Mouse (Mus musculus) E14TG2a.4 (cell line): ENCODE measurements around the gene Pde5a.

Experiments used
- H3K27me3 ChIP-seq: 2 replicates; pipeline ENCODE4 v1.6.1; 2014; ENCODE audit warnings: low read length, control low read depth; ENCODE audit not compliant: insufficient read depth
- H3K36me3 ChIP-seq: 2 replicates; pipeline ENCODE4 v1.6.1; 2014; ENCODE audit warnings: low read length, control low read depth; ENCODE audit not compliant: insufficient read depth
- H3K4me1 ChIP-seq: replicated peaks from 2 replicates; pipeline ENCODE4 v1.6.1; 2014; ENCODE audit warnings: low read depth, low read length, control low read depth
- H3K4me3 ChIP-seq: replicated peaks from 2 replicates; pipeline ENCODE4 v1.5.1; 2014; ENCODE audit warnings: mild to moderate bottlenecking, low read length
- H3K9me3 ChIP-seq: 2 replicates; pipeline ENCODE4 v1.6.1; 2014; ENCODE audit warnings: low read length, control low read depth
- CTCF ChIP-seq: conservative IDR thresholded peaks from 2 replicates; pipeline ENCODE4 v1.5.1; 2014; ENCODE audit warnings: low read length
- NANOG ChIP-seq: IDR thresholded peaks from 2 replicates; pipeline ENCODE4 v1.6.1; 2014; ENCODE audit warnings: borderline replicate concordance, low read length, mixed read lengths
- POU5F1 ChIP-seq: IDR thresholded peaks from 2 replicates; pipeline ENCODE4 v1.6.1; 2014; ENCODE audit warnings: low read length, borderline replicate concordance

Gene Pde5a

GRCm38 (mm10) chr3:122728852-122729600, at the start of gene Pde5a:
TSS of gene Pde5a (plus strand) at chr3:122728947.
- no peaks in the 10 kb centered on the region for H3K9me3 ChIP-seq

DNA sequence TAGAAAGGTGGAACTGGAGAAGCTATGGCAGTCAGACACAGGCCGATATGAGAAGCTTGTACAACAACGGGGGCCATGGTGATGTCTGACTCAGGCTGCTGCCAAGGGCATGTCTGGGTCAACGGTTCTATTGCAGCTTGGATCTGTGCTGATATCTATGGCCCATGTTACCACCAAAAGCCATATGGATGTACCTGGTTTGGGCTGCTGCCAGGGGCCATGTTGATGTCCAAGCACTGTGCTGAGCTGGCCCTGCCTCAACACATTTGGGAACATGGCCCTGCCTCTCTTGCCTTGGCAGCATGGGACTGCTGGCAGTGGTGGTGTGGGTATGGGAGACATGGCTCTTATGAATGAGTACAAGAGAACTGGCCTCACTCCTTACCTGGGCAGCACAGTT, 47.9 kb upstream of the Pde5a start:
- Histone ChIP-seq H3K36me3 (no peaks in the 10 kb centered on the region), H3K27me3 (no peaks in the 10 kb centered on the region), H3K9me3 (no peaks in the 10 kb centered on the region), H3K4me3 (no peak overlapping the region), H3K4me1 (no peaks in the 10 kb centered on the region)
- TF ChIP-seq NANOG (no peak), POU5F1 (no peak), CTCF (no peak)

More at GRCm38 (mm10) chr3:122728852-122729600, at the start of gene Pde5a:
- Histone ChIP-seq H3K4me1 (peaks cover 12% of the 10 kb centered on the region), H3K27me3 (peaks cover 47% of the 10 kb centered on the region), H3K36me3 (no peaks in the 10 kb centered on the region), H3K4me3 (peak within 1 kb of the TSS; percentile 88)
- TF ChIP-seq POU5F1: no peak
- peak; percentile 40 for TF ChIP-seq CTCF
- TF ChIP-seq NANOG: no peak

- H3K4me1 ChIP-seq: no peaks in the 10 kb centered on the region
- H3K36me3 ChIP-seq: no peaks in the 10 kb centered on the region
- no peak overlapping the region for H3K4me3 ChIP-seq
- TF ChIP-seq NANOG (no peak), POU5F1 (no peak), CTCF (no peak)
- H3K9me3 ChIP-seq: no peaks in the 10 kb centered on the region
- no peaks in the 10 kb centered on the region for H3K27me3 ChIP-seq
These were observed 46.4 kb upstream of the Pde5a start for GRCm38 (mm10) chr3:122682352-122682751.

DNA sequence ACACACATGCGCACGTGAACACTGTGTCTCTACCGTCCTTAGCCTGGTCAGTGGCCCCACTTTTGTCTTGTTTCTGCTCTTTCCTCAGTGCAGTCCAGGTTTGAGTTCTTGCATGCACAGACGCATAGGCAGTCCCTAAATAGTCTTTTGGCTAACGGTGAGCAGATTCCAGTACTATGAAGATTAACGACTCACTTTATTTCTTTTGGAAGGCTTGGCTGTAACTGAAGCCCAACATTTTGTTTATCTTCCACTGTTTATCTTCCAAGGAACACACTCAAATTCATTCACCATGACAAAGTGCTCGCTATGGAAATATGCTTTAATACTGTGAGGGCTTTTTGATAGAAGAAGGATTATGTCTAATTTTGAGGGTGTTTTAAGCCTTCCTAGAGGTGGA, 43.9 kb upstream of the Pde5a start:
- H3K27me3 ChIP-seq: no peaks in the 10 kb centered on the region
- TF ChIP-seq CTCF (no peak), NANOG (no peak), POU5F1 (no peak)

GRCm38 (mm10) chr3:122693039-122693438, 35.7 kb upstream of the Pde5a start:
- no peak overlapping the region for H3K4me3 ChIP-seq
- H3K27me3 ChIP-seq: no peaks in the 10 kb centered on the region
- H3K9me3 ChIP-seq: no peaks in the 10 kb centered on the region
- H3K4me1 ChIP-seq: 0 out of 2 replicates have a peak, but pooled peaks cover 4% of the 10 kb centered on the region
- TF ChIP-seq POU5F1: no peak
- TF ChIP-seq NANOG: no peak
- no peak for TF ChIP-seq CTCF
- H3K36me3 ChIP-seq: no peaks in the 10 kb centered on the region

More for the DNA sequence above, 43.9 kb upstream of the Pde5a start:
- no peaks in the 10 kb centered on the region for H3K4me1 ChIP-seq
- no peaks in the 10 kb centered on the region for H3K36me3 ChIP-seq
- H3K4me3 ChIP-seq: no peak overlapping the region
- no peaks in the 10 kb centered on the region for H3K9me3 ChIP-seq

DNA sequence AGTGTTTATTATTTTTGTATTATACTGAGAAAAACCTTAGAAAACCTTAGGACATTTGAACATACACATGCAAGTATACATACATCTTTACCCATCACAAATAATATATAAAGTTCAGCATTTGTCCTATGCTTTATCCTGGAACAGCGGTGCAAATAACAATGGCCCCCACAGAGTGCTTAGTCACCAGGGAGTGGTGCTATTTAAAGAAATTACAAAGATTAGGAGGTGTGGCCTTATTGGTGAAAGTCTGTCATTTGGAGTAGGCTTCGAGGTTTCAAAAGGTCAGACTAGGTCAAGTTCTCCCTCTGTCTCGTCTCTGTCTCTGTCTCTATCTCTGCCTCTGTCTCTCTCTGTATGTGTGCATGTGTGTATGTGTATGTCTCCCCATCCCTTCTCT, 32.9 kb upstream of the Pde5a start:
- H3K4me3 ChIP-seq: no peak overlapping the region
- H3K4me1 ChIP-seq: 0 out of 2 replicates have a peak, but pooled peaks cover 4% of the 10 kb centered on the region
- H3K36me3 ChIP-seq: no peaks in the 10 kb centered on the region
- no peaks in the 10 kb centered on the region for H3K27me3 ChIP-seq
- TF ChIP-seq POU5F1 (no peak), NANOG (no peak), CTCF (no peak)
- no peaks in the 10 kb centered on the region for H3K9me3 ChIP-seq

DNA sequence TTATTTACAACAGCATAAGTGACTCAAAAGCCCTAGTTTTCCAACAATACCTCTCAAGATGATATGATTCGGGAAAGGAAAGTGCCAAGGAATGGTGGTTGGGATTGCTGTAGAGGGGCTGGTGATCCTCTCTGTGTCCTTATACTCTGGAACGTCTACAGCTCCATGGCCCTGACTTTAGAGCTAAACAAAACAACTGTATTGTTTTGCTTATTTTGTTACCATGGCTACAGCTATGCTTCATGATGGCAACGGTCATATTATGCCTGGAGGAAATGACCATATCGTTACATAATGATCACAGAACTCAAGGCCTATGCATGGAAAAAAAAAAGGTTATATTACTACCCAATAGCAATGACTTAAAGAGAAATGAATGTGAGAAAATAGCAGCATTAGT, 32.1 kb upstream of the Pde5a start:
- TF ChIP-seq POU5F1: no peak
- TF ChIP-seq CTCF: no peak
- TF ChIP-seq NANOG: no peak
- Histone ChIP-seq H3K4me1 (0 out of 2 replicates have a peak, but pooled peaks cover 4% of the 10 kb centered on the region), H3K27me3 (no peaks in the 10 kb centered on the region), H3K36me3 (no peaks in the 10 kb centered on the region), H3K9me3 (no peaks in the 10 kb centered on the region), H3K4me3 (no peak overlapping the region)

DNA sequence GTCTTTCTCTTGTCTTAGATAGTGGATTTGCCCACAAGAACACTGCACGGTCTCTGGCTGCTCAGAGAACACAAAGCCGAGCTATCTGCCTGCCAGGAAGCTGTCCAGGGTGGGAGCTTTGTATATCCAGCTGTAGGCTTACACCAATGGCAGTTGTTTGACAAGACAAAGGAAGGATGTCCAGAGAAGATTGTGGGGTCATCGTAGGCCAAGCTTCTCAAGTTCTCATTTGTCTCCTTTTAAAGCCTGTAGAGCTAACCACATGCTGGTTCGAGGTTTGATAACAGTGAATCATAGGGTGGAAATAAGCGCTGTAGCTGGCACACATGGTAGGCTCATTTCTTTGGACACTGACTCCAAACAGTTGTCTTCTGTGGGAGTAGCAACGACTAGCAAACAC, 24.5 kb upstream of the Pde5a start:
- no peak overlapping the region for H3K4me3 ChIP-seq
- TF ChIP-seq POU5F1 (no peak), NANOG (no peak), CTCF (no peak)
- H3K9me3 ChIP-seq: peaks cover 10% of the 10 kb centered on the region; the same call in 1 of the 2 replicates
- no peaks in the 10 kb centered on the region for H3K36me3 ChIP-seq
- no peaks in the 10 kb centered on the region for H3K27me3 ChIP-seq
- H3K4me1 ChIP-seq: no peaks in the 10 kb centered on the region

DNA sequence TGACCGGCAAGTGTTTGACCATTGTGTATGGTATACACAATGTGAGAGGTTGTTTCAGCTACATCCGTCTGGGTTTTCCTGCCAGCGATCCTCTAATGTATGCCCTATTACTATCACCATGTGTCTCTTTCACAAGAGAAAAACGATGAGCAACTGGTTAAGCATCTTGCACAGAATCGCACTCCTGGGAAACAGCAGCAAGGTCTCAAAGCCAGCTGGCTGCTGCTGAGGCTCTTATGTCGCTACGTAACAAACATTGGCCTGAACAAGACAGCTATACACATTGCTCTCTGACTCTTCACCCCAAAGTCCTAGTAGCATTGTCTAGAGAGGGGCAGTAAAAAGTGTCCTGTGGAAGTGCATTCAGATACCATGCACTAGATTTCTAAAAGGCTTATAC, 23.5 kb upstream of the Pde5a start:
- Histone ChIP-seq H3K4me1 (no peaks in the 10 kb centered on the region), H3K4me3 (no peak overlapping the region), H3K27me3 (no peaks in the 10 kb centered on the region), H3K9me3 (peaks cover 10% of the 10 kb centered on the region; the same call in 1 of the 2 replicates), H3K36me3 (no peaks in the 10 kb centered on the region)
- TF ChIP-seq POU5F1 (no peak), NANOG (no peak), CTCF (no peak)
